Mouse (Mus musculus) intestine, embryonic 14.5 days (tissue): ENCODE data around the gene Igf2bp1. TPM values are rescaled to one million over a fixed set of nuclear protein-coding genes. Genes with fewer than 3 reads are reported as not detected.

Experiments
- ATAC-seq: fragments of 200-750 bp; cut with Nextera tagmentation; replicated peaks from 2 replicates; pipeline ENCODE4 v1.8.0; 2017; ENCODE audit warnings: low read depth, moderate number of reproducible peaks, moderate TSS enrichment, moderate library complexity; ENCODE audit not compliant: low FRiP score, low TSS enrichment
- DNase-seq: peaks from one replicate; pipeline ENCODE4 v3.0.0-alpha.2; 2018; ENCODE audit warnings: low spot score
- H3K27ac ChIP-seq: fragments of 300-500 bp; sonication (generic); 2 replicates; pipeline ENCODE4 v1.5.1; 2014; ENCODE audit warnings: low read depth, mild to moderate bottlenecking, control low read depth
- H3K27me3 ChIP-seq: fragments of 300-500 bp; sonication (generic); replicated peaks from 2 replicates; pipeline ENCODE4 v1.6.1; 2014; ENCODE audit warnings: low read length, control low read depth; ENCODE audit not compliant: control insufficient read depth, insufficient read depth
- H3K36me3 ChIP-seq: fragments of 300-500 bp; sonication (generic); 2 replicates; pipeline ENCODE4 v1.6.1; 2014; ENCODE audit warnings: low read length, control low read depth; ENCODE audit not compliant: control insufficient read depth, insufficient read depth
- H3K4me1 ChIP-seq: fragments of 300-500 bp; sonication (generic); replicated peaks from 2 replicates; pipeline ENCODE4 v1.6.1; 2014; ENCODE audit warnings: low read length, control low read depth, mixed read lengths; ENCODE audit not compliant: control insufficient read depth, insufficient read depth
- H3K4me2 ChIP-seq: fragments of 300-500 bp; sonication (generic); 2 replicates; pipeline ENCODE4 v1.6.1; 2014; ENCODE audit warnings: low read length
- H3K4me3 ChIP-seq: fragments of 300-500 bp; sonication (generic); 2 replicates; pipeline ENCODE4 v1.5.1; 2014; ENCODE audit warnings: low read depth, low read length, control low read depth, mixed read lengths
- H3K9ac ChIP-seq: fragments of 300-500 bp; sonication (generic); 2 replicates; pipeline ENCODE4 v1.6.1; 2014; ENCODE audit warnings: mild to moderate bottlenecking, low read length
- H3K9me3 ChIP-seq: fragments of 300-500 bp; sonication (generic); 2 replicates; pipeline ENCODE4 v1.6.1; 2016; ENCODE audit warnings: low read length, control low read depth; ENCODE audit not compliant: control insufficient read depth
- WGBS: fragments of 180-500 bp; shearing (Covaris S2); extraction: QIAGEN DNeasy Blood & Tissue Kit; methylation state at CpG from one replicate; pipeline ENCODE4 v1.1.7; 2014; 5-methylcytosine and 5-hydroxymethylcytosine counted together
- polyA plus RNA-seq: library from polyadenylated mRNA; unstranded; fragments of >200 nt; fragmentation: Nextera tagmentation; extraction: Ambion mirVana; gene quantifications from 2 replicates; pipeline ENCODE4 v1.2.1, GENCODE M21; 2014

The Igf2bp1 gene
- 35.7 and 38.6 TPM in 2 replicates for polyA plus RNA-seq

- Histone ChIP-seq H3K4me2 (peak within 1 kb of the TSS; percentile 92), H3K36me3 (0 out of 2 replicates have a peak, but pooled peaks cover 3% of the 10 kb centered on the region), H3K9me3 (no peaks in the 10 kb centered on the region), H3K4me1 (peaks cover 22% of the 10 kb centered on the region), H3K4me3 (peak within 1 kb of the TSS; percentile 82), H3K27me3 (no peaks in the 10 kb centered on the region), H3K9ac (peak within 1 kb of the TSS; percentile 96), H3K27ac (peak within 1 kb of the TSS; percentile 97)
- under 1% methylated on average over 68 of the region's 74 CpGs for whole genome bisulfite sequencing
- DNase-seq (peak; percentile 87), ATAC-seq (peak; percentile 67)
These were observed at the start of gene Igf2bp1 for GRCm38 (mm10) chr11:96005403-96006271. Igf2bp1 (minus strand) TSS chr11:96005940.

- Histone ChIP-seq H3K4me3 (no peak overlapping the region), H3K27me3 (no peaks in the 10 kb centered on the region), H3K27ac (no peak overlapping the region), H3K9ac (no peak overlapping the region), H3K9me3 (no peaks in the 10 kb centered on the region), H3K36me3 (peaks cover 80% of the 10 kb centered on the region), H3K4me1 (no peaks in the 10 kb centered on the region), H3K4me2 (no peak overlapping the region)
- WGBS, result 97% methylated on average over 3 of the region's 3 CpGs
- DNase-seq, result no peak
- no peak for ATAC-seq
These were observed 45.1 kb upstream of the Igf2bp1 start for GRCm38 (mm10) chr11:96050854-96051253.

- no peaks in the 10 kb centered on the region for H3K4me1 ChIP-seq
- ATAC-seq (no peak), DNase-seq (no peak)
- H3K27me3 ChIP-seq, result no peaks in the 10 kb centered on the region
- no peak overlapping the region for H3K4me2 ChIP-seq
- no peak overlapping the region for H3K9ac ChIP-seq
- 82% methylated on average over 4 of the region's 4 CpGs for WGBS
- no peak overlapping the region for H3K27ac ChIP-seq
- H3K4me3 ChIP-seq, result no peak overlapping the region
- no peaks in the 10 kb centered on the region for H3K9me3 ChIP-seq
- H3K36me3 ChIP-seq, result peaks cover 80% of the 10 kb centered on the region
These were observed 44.2 kb upstream of the Igf2bp1 start for GRCm38 (mm10) chr11:96049939-96050338.

- no peak overlapping the region for H3K27ac ChIP-seq
- no peak overlapping the region for H3K9ac ChIP-seq
- H3K4me1 ChIP-seq, result no peaks in the 10 kb centered on the region
- H3K4me2 ChIP-seq, result no peak overlapping the region
- no peaks in the 10 kb centered on the region for H3K27me3 ChIP-seq
- no peak for ATAC-seq
- no peak overlapping the region for H3K4me3 ChIP-seq
- WGBS, result 85% methylated on average over 4 of the region's 4 CpGs
- H3K9me3 ChIP-seq, result no peaks in the 10 kb centered on the region
- DNase-seq, result no peak
- peaks cover 70% of the 10 kb centered on the region for H3K36me3 ChIP-seq
These were observed 42.0 kb upstream of the Igf2bp1 start for GRCm38 (mm10) chr11:96047469-96048373.

GRCm38 (mm10) chr11:96046793-96047192, 41.1 kb upstream of the Igf2bp1 start:
- Histone ChIP-seq H3K9me3 (no peaks in the 10 kb centered on the region), H3K4me3 (no peak overlapping the region), H3K4me2 (no peak overlapping the region), H3K27me3 (no peaks in the 10 kb centered on the region), H3K36me3 (peaks cover 61% of the 10 kb centered on the region), H3K4me1 (no peaks in the 10 kb centered on the region), H3K9ac (no peak overlapping the region), H3K27ac (no peak overlapping the region)
- 83% methylated on average over 2 of the region's 2 CpGs for WGBS
- no peak for ATAC-seq
- DNase-seq, result no peak

GRCm38 (mm10) chr11:96046028-96046427, 40.3 kb upstream of the Igf2bp1 start:
- Histone ChIP-seq H3K27ac (no peak overlapping the region), H3K36me3 (peaks cover 54% of the 10 kb centered on the region), H3K9ac (no peak overlapping the region), H3K9me3 (no peaks in the 10 kb centered on the region), H3K4me2 (no peak overlapping the region), H3K4me3 (no peak overlapping the region), H3K4me1 (no peaks in the 10 kb centered on the region), H3K27me3 (no peaks in the 10 kb centered on the region)
- DNase-seq (no peak), ATAC-seq (no peak)
- WGBS, result 79% methylated on average over 8 of the region's 8 CpGs

- DNase-seq (no peak), ATAC-seq (no peak)
- WGBS, result 87% methylated on average over 11 of the region's 11 CpGs
- no peak overlapping the region for H3K4me2 ChIP-seq
- H3K4me3 ChIP-seq, result no peak overlapping the region
- no peaks in the 10 kb centered on the region for H3K4me1 ChIP-seq
- H3K9me3 ChIP-seq, result no peaks in the 10 kb centered on the region
- H3K27me3 ChIP-seq, result no peaks in the 10 kb centered on the region
- H3K36me3 ChIP-seq, result peaks cover 49% of the 10 kb centered on the region
- H3K9ac ChIP-seq, result no peak overlapping the region
- H3K27ac ChIP-seq, result no peak overlapping the region
These were observed 39.2 kb upstream of the Igf2bp1 start for GRCm38 (mm10) chr11:96044803-96045567.

- DNase-seq, result no peak
- Histone ChIP-seq H3K4me1 (peaks cover 10% of the 10 kb centered on the region; the same call in 1 of the 2 replicates), H3K4me3 (no peak overlapping the region), H3K9me3 (no peaks in the 10 kb centered on the region), H3K27ac (no peak overlapping the region), H3K27me3 (no peaks in the 10 kb centered on the region), H3K4me2 (no peak overlapping the region), H3K9ac (no peak overlapping the region), H3K36me3 (peaks cover 14% of the 10 kb centered on the region)
- no peak for ATAC-seq
- WGBS, result 87% methylated on average over 1 of the region's 1 CpGs
These were observed 32.8 kb upstream of the Igf2bp1 start for GRCm38 (mm10) chr11:96038560-96038959.
